Mouse (Mus musculus) lung, embryonic 15.5 days (tissue): ENCODE data around the gene Tas2r110. TPM values are rescaled to one million over a fixed set of nuclear protein-coding genes. Genes with fewer than 3 reads are reported as not detected.

Experiments
- ATAC-seq: fragments of 200-750 bp; cut with Nextera tagmentation; 2 replicates; pipeline ENCODE4 v1.8.0; 2017; ENCODE audit warnings: moderate number of reproducible peaks, borderline replicate concordance; ENCODE audit not compliant: low FRiP score, low TSS enrichment; ENCODE audit errors: extremely low read depth
- H3K27ac ChIP-seq: fragments of 300-500 bp; sonication (generic); 2 replicates; pipeline ENCODE4 v1.5.1; 2015; ENCODE audit warnings: moderate library complexity, mild to moderate bottlenecking, inconsistent platforms
- H3K27me3 ChIP-seq: fragments of 300-500 bp; sonication (generic); 2 replicates; pipeline ENCODE4 v1.6.1; 2015; ENCODE audit warnings: inconsistent platforms
- H3K36me3 ChIP-seq: fragments of 300-500 bp; sonication (generic); 2 replicates; pipeline ENCODE4 v1.6.1; 2015; ENCODE audit warnings: inconsistent platforms
- H3K4me1 ChIP-seq: fragments of 300-500 bp; sonication (generic); 2 replicates; pipeline ENCODE4 v1.6.1; 2015; ENCODE audit warnings: inconsistent platforms
- H3K4me2 ChIP-seq: fragments of 300-500 bp; sonication (generic); 2 replicates; pipeline ENCODE4 v1.6.1; 2015; ENCODE audit warnings: inconsistent platforms, mild to moderate bottlenecking, moderate library complexity
- H3K4me3 ChIP-seq: fragments of 300-500 bp; sonication (generic); 2 replicates; pipeline ENCODE4 v1.5.1; 2015; ENCODE audit warnings: mild to moderate bottlenecking, inconsistent platforms
- H3K9ac ChIP-seq: fragments of 300-500 bp; sonication (generic); 2 replicates; pipeline ENCODE4 v1.6.1; 2015; ENCODE audit warnings: inconsistent platforms
- H3K9me3 ChIP-seq: fragments of 300-500 bp; sonication (generic); 2 replicates; pipeline ENCODE4 v1.6.1; 2016; ENCODE audit warnings: inconsistent platforms
- WGBS: fragments of 180-500 bp; shearing (Covaris S2); methylation state at CpG from one replicate; pipeline ENCODE4 v1.1.7; 2015; 5-methylcytosine and 5-hydroxymethylcytosine counted together
- polyA plus RNA-seq: library from polyadenylated mRNA; unstranded; fragments of >200 nt; fragmentation: Nextera tagmentation; extraction: Ambion mirVana; gene quantifications from 2 replicates; pipeline ENCODE4 v1.2.1, GENCODE M21; 2015

Tas2r110 gene
- polyA plus RNA-seq: not detected in 2 replicates

- Histone ChIP-seq H3K27ac (no peak within 1 kb of the TSS), H3K4me1 (no peaks in the 10 kb centered on the region), H3K9ac (no peak within 1 kb of the TSS), H3K27me3 (no peaks in the 10 kb centered on the region), H3K4me2 (no peak within 1 kb of the TSS), H3K36me3 (no peaks in the 10 kb centered on the region), H3K9me3 (no peaks in the 10 kb centered on the region), H3K4me3 (no peak within 1 kb of the TSS)
- ATAC-seq: no peak
Measured at GRCm38 (mm10) chr6:132867708-132868107, at the start of gene Tas2r110. Tas2r110 (plus strand) TSS chr6:132868008.

- Histone ChIP-seq H3K4me2 (no peak within 1 kb of the TSS), H3K27ac (no peak within 1 kb of the TSS), H3K36me3 (no peaks in the 10 kb centered on the region), H3K4me3 (no peak within 1 kb of the TSS), H3K9me3 (no peaks in the 10 kb centered on the region), H3K9ac (no peak within 1 kb of the TSS), H3K27me3 (no peaks in the 10 kb centered on the region), H3K4me1 (no peaks in the 10 kb centered on the region)
- WGBS: 58% methylated on average over 1 of the region's 1 CpGs
- no peak for ATAC-seq
Measured at GRCm38 (mm10) chr6:132846842-132847241, 21.0 kb upstream of the Tas2r110 start, which contains the start of gene Tas2r123. Tas2r123 (plus strand) TSS chr6:132847142.

DNA sequence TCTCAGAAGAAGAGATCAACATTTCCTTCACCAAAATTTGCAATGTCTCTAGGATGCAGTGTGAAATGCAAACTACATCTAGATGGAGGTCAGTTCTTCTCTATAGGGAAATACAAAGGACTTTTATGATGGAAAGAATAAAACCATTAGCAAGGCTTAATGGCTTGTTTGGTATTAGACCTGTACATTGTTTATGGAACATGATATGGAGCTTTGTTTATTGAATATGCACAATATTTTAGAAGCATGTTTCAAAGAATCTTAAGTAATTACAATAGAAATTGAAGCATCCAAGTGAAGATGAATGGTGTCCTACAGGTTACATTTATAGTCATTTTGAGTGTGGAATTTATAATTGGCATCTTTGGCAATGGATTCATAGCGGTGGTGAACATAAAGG is 12.7 kb upstream of the Tas2r110 start, which contains the start of gene Tas2r116:
TSS of gene Tas2r116 (plus strand) at position 301 of the 400 bp plus-strand sequence.
- H3K27ac ChIP-seq: no peak within 1 kb of the TSS
- H3K27me3 ChIP-seq: no peaks in the 10 kb centered on the region
- no peak within 1 kb of the TSS for H3K4me3 ChIP-seq
- no peak within 1 kb of the TSS for H3K4me2 ChIP-seq
- H3K9ac ChIP-seq: no peak within 1 kb of the TSS
- WGBS: 71% methylated on average over 1 of the region's 1 CpGs
- no peaks in the 10 kb centered on the region for H3K9me3 ChIP-seq
- no peaks in the 10 kb centered on the region for H3K36me3 ChIP-seq
- ATAC-seq: no peak
- H3K4me1 ChIP-seq: no peaks in the 10 kb centered on the region

- no peak for ATAC-seq
- Histone ChIP-seq H3K9ac (no peak within 1 kb of the TSS), H3K36me3 (no peaks in the 10 kb centered on the region), H3K27me3 (no peaks in the 10 kb centered on the region), H3K9me3 (no peaks in the 10 kb centered on the region), H3K4me2 (no peak within 1 kb of the TSS), H3K27ac (no peak within 1 kb of the TSS), H3K4me1 (no peaks in the 10 kb centered on the region), H3K4me3 (no peak within 1 kb of the TSS)
- 62% methylated on average over 1 of the region's 1 CpGs for WGBS
Measured at GRCm38 (mm10) chr6:132892711-132893110, 24.9 kb downstream of the Tas2r110 start, which contains the start of gene Tas2r113. Tas2r113 (plus strand) TSS chr6:132893011.

- ATAC-seq: no peak
- WGBS: 83% methylated on average over 3 of the region's 3 CpGs
Measured at GRCm38 (mm10) chr6:132909351-132909750, 41.5 kb downstream of the Tas2r110 start, which contains the start of gene Tas2r125. Tas2r125 (plus strand) TSS chr6:132909651.

More at GRCm38 (mm10) chr6:132909351-132909750, 41.5 kb downstream of the Tas2r110 start, which contains the start of gene Tas2r125:
- Histone ChIP-seq H3K9me3 (no peaks in the 10 kb centered on the region), H3K27me3 (no peaks in the 10 kb centered on the region), H3K36me3 (no peaks in the 10 kb centered on the region), H3K27ac (no peak within 1 kb of the TSS), H3K4me1 (no peaks in the 10 kb centered on the region), H3K9ac (no peak within 1 kb of the TSS), H3K4me2 (no peak within 1 kb of the TSS), H3K4me3 (no peak within 1 kb of the TSS)

Other genes with a start within 250 kb of the Tas2r110 start
- not detected in 2 replicates for gene A630073D07Rik, start 216.5 kb upstream of the Tas2r110 start, polyA plus RNA-seq
- not detected in 2 replicates for gene Tas2r120, start 211.1 kb upstream of the Tas2r110 start, polyA plus RNA-seq
- gene Tas2r121, start 167.0 kb upstream of the Tas2r110 start, polyA plus RNA-seq: not detected in 2 replicates
- gene Tas2r122, start 156.1 kb upstream of the Tas2r110 start, polyA plus RNA-seq: not detected in 2 replicates
- not detected in 2 replicates for gene Tas2r115, start 130.0 kb upstream of the Tas2r110 start, polyA plus RNA-seq
- not detected in 2 replicates for gene Tas2r124, start 113.3 kb upstream of the Tas2r110 start, polyA plus RNA-seq
- not detected in 2 replicates for gene Tas2r102, start 105.9 kb upstream of the Tas2r110 start, polyA plus RNA-seq
- not detected in 2 replicates for gene Tas2r136, start 89.8 kb upstream of the Tas2r110 start, polyA plus RNA-seq
- gene Tas2r117, start 65.2 kb upstream of the Tas2r110 start, polyA plus RNA-seq: not detected in 2 replicates
- gene Tas2r123, start 20.9 kb upstream of the Tas2r110 start, polyA plus RNA-seq: not detected in 2 replicates
- not detected in 2 replicates for gene Tas2r116, start 12.6 kb upstream of the Tas2r110 start, polyA plus RNA-seq
- not detected in 2 replicates for gene Tas2r113, start 25.0 kb downstream of the Tas2r110 start, polyA plus RNA-seq
- not detected in 2 replicates for gene Tas2r125, start 41.6 kb downstream of the Tas2r110 start, polyA plus RNA-seq
- not detected in 2 replicates for gene Tas2r129, start 83.1 kb downstream of the Tas2r110 start, polyA plus RNA-seq
- gene Tas2r131, start 89.9 kb downstream of the Tas2r110 start, polyA plus RNA-seq: not detected in 2 replicates
- not detected in 2 replicates for gene Tas2r109, start 113.0 kb downstream of the Tas2r110 start, polyA plus RNA-seq
- gene Tas2r103, start 169.1 kb downstream of the Tas2r110 start, polyA plus RNA-seq: not detected in 2 replicates
- not detected in 2 replicates for gene Tas2r140, start 187.8 kb downstream of the Tas2r110 start, polyA plus RNA-seq
- gene Smim10l1, start 236.9 kb downstream of the Tas2r110 start, polyA plus RNA-seq: 79.6 and 79.8 TPM in 2 replicates